Mouse (Mus musculus) ovary, postnatal 14 days (tissue): ENCODE results near the gene Cyp4a29.
"Not testable (repeated sequence)": the region's sequence is repeated elsewhere in the genome, so short reads cannot be mapped to it uniquely, and the experiment has no call there.

Source experiments
- DNase-seq: peaks from one replicate; pipeline ENCODE4 v3.0.0; 2022; ENCODE audit warnings: low spot score

Cyp4a29 gene

GRCm38 (mm10) chr4:115241784-115242183, at the start of gene Cyp4a29:
Cyp4a29 (plus strand) TSS chr4:115242084.
- DNase-seq, result no peak

DNA sequence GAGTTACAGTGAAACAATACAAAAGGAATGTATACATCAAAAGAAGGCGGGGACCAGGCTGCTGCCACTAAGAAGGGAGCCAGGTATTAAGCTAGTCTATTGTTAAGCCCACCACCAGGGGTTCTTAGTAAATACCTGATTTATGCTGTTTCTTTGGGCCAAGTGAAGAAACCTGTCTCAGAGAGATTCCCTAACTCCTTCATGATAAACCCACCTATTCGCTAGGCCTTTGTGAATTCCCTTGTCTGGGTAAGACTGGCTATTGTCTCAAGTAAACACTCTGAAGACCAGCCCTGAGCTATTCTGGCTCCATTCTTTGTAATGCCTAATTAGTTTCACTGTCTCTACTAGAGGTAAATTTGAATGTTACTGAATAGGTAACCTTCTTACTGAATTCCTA, 9.0 kb upstream of the Cyp4a29 start:
- DNase-seq, result not testable (repeated sequence)

GRCm38 (mm10) chr4:115236462-115237096, 5.3 kb upstream of the Cyp4a29 start:
- DNase-seq, result no peak

GRCm38 (mm10) chr4:115264687-115265569, 23.0 kb downstream of the Cyp4a29 start:
- not testable (repeated sequence) for DNase-seq

- DNase-seq, result not testable (repeated sequence)
These were observed 36.5 kb downstream of the Cyp4a29 start for GRCm38 (mm10) chr4:115278215-115278982.

GRCm38 (mm10) chr4:115280342-115280741, 38.5 kb downstream of the Cyp4a29 start:
- DNase-seq, result no peak

GRCm38 (mm10) chr4:115280779-115281178, 38.9 kb downstream of the Cyp4a29 start:
- not testable (repeated sequence) for DNase-seq

GRCm38 (mm10) chr4:115281231-115281767, 39.4 kb downstream of the Cyp4a29 start:
- DNase-seq, result not testable (repeated sequence)

GRCm38 (mm10) chr4:115298746-115299145, 56.9 kb downstream of the Cyp4a29 start, which contains the start of gene Cyp4a12a:
Cyp4a12a (plus strand) TSS chr4:115299046.
- not testable (repeated sequence) for DNase-seq
